Mouse (Mus musculus): ENCODE results near the gene Slc35f2. TPM values are rescaled to one million over a fixed set of nuclear protein-coding genes. Genes with fewer than 3 reads are reported as not detected.
A peak's percentile ranks its signal among the peaks of the same experiment; 100 is the strongest.

Slc35f2 gene
- total RNA-seq, 2 experiments from 2014 or later: 2.8 to 3.1 TPM

DNA sequence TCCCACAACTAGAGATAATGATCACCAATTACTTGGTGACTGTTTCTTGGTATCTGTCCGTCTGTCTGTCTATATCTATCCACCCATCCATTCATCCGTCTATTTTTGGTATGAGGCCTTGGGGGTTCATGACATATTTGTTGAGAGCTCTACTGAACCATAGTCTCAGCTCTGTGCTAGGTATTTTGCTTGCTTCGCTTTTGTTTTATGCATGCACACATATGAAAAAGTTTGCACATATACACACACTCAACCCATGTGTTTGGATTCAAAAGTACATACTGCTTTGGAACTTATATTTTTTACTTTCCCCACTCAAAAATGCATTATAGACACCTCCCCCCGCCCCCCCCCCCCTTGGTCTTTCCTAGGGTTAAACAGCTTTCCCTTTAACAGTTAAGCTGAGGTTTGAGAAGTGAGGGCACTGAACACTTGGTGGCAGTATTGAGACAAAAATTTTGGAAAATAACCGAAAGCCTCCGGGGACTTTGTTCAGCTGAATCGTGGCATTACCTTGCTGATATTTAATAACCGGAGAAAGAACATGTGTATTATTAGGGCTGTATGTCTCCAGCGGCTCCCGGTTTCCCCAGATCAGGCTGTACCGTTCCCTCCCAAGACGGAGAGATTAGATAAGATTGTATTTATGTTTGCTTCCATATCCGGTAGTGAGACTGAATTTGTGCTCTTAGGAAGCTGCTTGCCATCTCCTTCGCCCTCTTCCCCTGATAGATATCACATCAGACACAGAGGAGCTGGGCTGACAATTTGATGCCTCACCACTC lies 57.9 kb downstream of the Slc35f2 start:
- DNase-seq (ENCODE audit: extremely low spot score in 1 of 2, low spot score in 2 of 2): peak; percentile 32 to 60
- H3K27ac ChIP-seq: peak overlapping the region; percentile 74
- intact Hi-C loops (cut with DNase I): loop anchor here (2.0 to 10.0 kb wide), 3 partner anchors 43 to 286 kb away; no protein-coding TSS in a partner anchor
- peak overlapping the region; percentile 51 for H3K4me3 ChIP-seq
- TF ChIP-seq CTCF (IDR thresholded peaks at IDR 0.05): peak; percentile 54

DNA sequence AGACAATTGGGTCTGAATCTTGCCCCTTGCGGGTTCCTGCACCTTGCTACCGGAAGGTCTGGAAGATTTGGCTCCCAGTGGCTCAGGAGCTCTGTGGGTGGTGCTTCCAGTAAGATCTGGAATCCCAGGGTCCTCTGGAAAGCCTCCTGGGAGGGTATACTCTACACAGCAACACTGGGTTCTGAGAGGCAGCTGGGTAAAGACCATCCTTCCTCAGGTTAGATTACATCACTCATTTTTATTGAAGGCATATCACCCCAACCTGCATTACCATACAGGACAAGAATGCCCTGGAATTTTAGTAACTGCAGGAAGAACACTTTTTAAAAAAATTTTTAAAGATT lies 58.5 kb downstream of the Slc35f2 start:
- H3K27ac ChIP-seq: peak overlapping the region; percentile 74
- no peak for TF ChIP-seq CTCF (IDR thresholded peaks at IDR 0.05)
- intact Hi-C loops (cut with DNase I): loop anchor here (2.0 to 10.0 kb wide), 3 partner anchors 42 to 285 kb away; no protein-coding TSS in a partner anchor
- DNase-seq (ENCODE audit: extremely low spot score in 1 of 2, low spot score in 2 of 2): peak in 1 of 2 experiments; percentile 32
- peak overlapping the region; percentile 51 for H3K4me3 ChIP-seq

DNA sequence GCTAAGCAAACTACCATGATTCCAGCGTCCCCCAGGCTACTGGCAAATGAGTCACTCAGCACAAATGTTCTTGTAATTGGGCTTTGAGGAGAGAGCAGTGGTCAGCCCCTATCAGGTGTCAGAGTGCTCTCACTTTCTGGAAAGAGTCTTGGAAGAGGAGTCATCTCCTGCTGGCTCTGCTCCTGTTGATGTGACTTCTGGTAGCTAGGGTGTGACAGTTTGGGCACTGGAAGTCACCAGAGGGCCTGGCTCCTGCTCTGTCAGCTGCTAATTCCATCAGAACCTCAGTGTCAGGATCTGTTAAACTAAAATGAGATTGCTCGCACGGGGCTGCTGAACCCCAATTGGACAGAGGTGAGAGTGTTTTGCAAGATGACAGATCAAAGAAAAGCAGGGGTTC lies 63.7 kb downstream of the Slc35f2 start:
- intact Hi-C loops (cut with DNase I): no loop called here
- Histone ChIP-seq H3K4me3 (no peak overlapping the region), H3K27ac (no peak overlapping the region)
- DNase-seq (ENCODE audit: extremely low spot score in 1 of 2, low spot score in 2 of 2): no peak
- no peak for TF ChIP-seq CTCF (IDR thresholded peaks at IDR 0.05)

DNA sequence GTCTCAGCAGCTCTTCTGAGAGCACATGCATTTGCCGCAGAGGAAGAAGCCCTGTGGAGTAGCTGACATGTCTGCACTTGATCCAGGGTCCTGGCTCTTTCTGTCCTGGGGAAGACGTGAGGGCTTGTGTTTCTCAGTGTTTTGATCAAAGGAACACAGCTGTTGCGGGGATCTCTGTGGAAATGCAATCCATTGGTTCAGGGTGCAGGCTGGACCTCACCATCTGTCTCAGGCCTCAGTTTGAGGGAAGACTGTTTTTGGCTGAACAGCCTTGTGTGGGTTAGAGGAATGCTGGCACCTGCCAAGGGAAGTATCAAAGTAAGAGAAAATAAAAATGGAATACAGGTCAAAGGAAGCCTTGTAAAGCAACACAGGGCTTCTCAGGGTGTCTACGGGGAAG lies 64.6 kb downstream of the Slc35f2 start:
- no peak overlapping the region for H3K27ac ChIP-seq
- no peak overlapping the region for H3K4me3 ChIP-seq
- no peak for TF ChIP-seq CTCF (IDR thresholded peaks at IDR 0.05)
- intact Hi-C loops (cut with DNase I): no loop called here
- no peak for DNase-seq (ENCODE audit: extremely low spot score in 1 of 2, low spot score in 2 of 2)

DNA sequence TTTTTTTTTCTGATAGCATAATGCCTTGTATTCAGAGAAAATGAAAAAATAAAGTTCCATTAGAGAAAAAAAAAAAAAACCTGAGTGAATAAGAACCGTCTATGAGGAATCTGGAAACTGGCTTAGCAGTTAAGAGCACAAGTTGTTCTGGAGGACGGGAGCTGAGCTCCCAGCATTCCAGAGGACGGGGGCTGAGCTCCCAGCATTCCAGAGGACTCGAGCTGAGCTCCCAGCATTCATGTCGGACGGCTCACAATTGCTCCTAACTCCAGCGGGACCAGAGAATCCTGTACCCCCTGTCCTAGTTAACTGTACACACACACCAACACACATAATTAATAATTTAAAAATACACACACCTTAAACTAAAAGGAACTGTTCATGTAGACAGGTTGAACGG lies 67.5 kb downstream of the Slc35f2 start:
- intact Hi-C loops (cut with DNase I): no loop called here
- TF ChIP-seq CTCF (IDR thresholded peaks at IDR 0.05): no peak

DNA sequence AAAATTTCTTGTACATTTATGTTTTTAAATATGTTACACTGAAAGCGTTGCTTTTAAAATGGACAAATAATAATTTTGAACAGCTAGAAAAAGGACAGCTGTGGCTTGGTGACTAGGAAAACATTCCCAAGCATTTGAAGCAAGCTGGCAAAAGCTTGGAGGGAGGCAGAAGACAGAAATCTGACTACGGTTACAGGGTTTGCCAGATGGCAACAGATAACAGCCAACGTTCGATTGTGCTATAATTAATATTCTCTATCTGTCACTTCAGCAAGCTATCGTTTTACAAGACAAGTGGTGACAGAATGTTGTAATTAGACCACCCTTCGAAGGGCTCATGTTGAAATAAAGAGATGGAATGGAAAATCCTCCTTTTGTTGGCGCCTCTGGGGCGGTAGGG lies 77.2 kb downstream of the Slc35f2 start:
- Histone ChIP-seq H3K4me3 (no peak overlapping the region), H3K27ac (no peak overlapping the region)
- no peak for TF ChIP-seq CTCF (IDR thresholded peaks at IDR 0.05)
- intact Hi-C loops (cut with DNase I): no loop called here
- DNase-seq (ENCODE audit: extremely low spot score in 1 of 2, low spot score in 2 of 2): no peak

More for the DNA sequence above, 67.5 kb downstream of the Slc35f2 start:
- DNase-seq (ENCODE audit: extremely low spot score in 1 of 2, low spot score in 2 of 2): no peak
- H3K4me3 ChIP-seq: no peak overlapping the region
- no peak overlapping the region for H3K27ac ChIP-seq

DNA sequence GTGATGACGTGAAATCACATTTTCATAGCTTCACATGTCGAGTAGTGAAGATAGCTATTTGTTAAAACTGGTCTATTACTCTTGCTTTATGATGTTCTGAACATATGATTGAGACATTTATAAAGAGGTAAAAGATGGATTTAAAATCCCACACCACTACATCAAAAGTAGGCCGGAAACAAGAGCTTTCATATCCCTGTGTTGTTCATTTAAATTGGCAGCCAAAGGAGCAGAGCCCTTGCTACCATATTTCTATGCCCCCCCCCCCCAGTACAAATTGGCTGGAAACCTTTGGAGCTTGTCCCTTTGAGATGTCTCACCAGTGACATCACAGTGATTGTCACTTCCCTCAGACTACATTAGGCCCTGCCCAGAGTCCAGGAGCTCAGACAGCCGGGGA lies 78.5 kb downstream of the Slc35f2 start, which contains the start of gene Sln:
Sln (plus strand) TSS at position 301 of the 400 bp plus-strand sequence.
- no peak within 1 kb of the TSS for H3K27ac ChIP-seq
- no peak for TF ChIP-seq CTCF (IDR thresholded peaks at IDR 0.05)
- DNase-seq (ENCODE audit: extremely low spot score in 1 of 2, low spot score in 2 of 2): no peak
- no peak within 1 kb of the TSS for H3K4me3 ChIP-seq
- intact Hi-C loops (cut with DNase I): no loop called here

DNA sequence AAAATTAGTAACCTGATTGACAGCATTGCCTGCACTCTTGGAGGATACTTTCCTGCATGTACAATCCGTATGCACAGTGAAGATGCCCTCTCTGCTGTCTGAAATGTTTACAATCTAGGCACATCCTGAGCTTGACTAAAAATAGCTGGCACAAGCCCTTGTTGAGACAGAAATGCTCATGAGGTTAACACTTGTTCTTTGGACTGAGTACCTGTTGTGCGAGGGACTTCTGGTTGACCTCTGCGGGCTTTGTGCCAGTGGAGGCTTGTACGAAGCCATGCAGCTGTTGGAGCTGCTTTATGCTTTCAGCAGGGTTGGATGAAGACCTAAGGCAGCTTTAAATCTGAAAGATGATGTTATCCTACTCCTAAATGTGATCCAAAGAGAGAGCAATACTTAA lies 80.8 kb downstream of the Slc35f2 start:
- intact Hi-C loops (cut with DNase I): no loop called here
- DNase-seq (ENCODE audit: extremely low spot score in 1 of 2, low spot score in 2 of 2): no peak
- no peak for TF ChIP-seq CTCF (IDR thresholded peaks at IDR 0.05)
- H3K4me3 ChIP-seq: no peak overlapping the region
- no peak overlapping the region for H3K27ac ChIP-seq

DNA sequence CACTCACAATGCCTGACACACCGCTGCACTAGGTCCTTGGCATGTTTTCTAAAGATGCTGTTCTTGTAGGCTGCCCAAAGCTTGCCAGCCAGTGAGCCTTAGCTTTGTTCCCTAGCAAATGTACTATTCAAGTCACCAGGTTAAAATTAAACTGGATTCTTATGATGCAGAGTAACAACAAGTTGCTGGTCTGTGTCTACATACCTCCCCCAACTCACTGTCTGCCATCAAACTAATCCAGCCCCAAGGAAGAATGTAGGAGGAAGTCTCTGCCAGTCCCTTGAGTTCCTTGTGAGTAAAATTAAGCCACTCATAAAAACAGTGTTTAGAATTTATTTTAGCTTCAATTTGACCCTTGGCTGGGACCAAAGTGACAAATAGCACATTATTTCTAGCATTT lies 82.3 kb downstream of the Slc35f2 start:
- no peak overlapping the region for H3K4me3 ChIP-seq
- no peak for DNase-seq (ENCODE audit: extremely low spot score in 1 of 2, low spot score in 2 of 2)
- TF ChIP-seq CTCF (IDR thresholded peaks at IDR 0.05): no peak
- intact Hi-C loops (cut with DNase I): loop anchor here (2.0 kb wide), 1 partner anchor 57 kb away; no protein-coding TSS in a partner anchor
- H3K27ac ChIP-seq: peak overlapping the region; percentile 85

DNA sequence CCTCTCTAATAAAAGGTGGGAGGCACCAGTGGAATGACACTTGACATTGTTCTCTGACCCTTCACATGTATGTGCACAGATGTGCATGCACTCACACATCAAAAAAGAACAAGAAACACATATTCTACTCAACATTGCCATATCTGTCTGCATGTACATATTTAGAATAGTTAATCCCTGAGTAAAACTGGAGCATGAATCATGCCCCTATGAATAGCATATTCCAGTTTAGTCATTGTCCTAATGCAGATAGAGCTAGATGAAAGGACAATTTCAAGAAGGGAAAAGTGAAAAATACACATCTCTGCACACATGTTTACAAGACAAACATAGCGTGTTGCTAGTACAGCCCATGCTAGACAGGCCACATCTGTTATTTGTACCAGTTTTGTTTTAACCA lies 83.2 kb downstream of the Slc35f2 start:
- TF ChIP-seq CTCF (IDR thresholded peaks at IDR 0.05): no peak
- Histone ChIP-seq H3K27ac (peak overlapping the region; percentile 85), H3K4me3 (no peak overlapping the region)
- DNase-seq (ENCODE audit: extremely low spot score in 1 of 2, low spot score in 2 of 2): no peak
- intact Hi-C loops (cut with DNase I): loop anchor here (2.0 kb wide), 1 partner anchor 56 kb away; no protein-coding TSS in a partner anchor

DNA sequence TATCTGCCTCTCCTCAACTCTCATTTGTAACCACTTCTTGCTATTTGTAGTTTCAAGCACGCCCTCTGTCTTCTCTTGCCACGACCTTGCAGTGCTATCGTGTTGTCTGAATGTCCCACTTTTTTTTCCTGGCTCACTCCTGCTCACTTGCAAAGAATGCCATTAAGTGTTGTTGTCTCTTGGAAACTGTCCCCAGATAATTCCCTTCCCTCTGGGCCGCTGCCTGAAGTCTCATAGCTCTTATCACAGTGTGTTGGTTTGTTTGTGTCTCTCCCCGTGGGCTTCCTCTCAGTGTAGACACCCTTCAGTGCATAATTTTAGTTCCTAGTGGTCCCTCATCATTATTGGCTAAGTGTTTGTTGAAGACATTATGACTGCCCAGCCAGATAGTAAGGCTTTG lies 86.5 kb downstream of the Slc35f2 start:
- Histone ChIP-seq H3K27ac (no peak overlapping the region), H3K4me3 (no peak overlapping the region)
- TF ChIP-seq CTCF (IDR thresholded peaks at IDR 0.05): no peak
- intact Hi-C loops (cut with DNase I): no loop called here
- no peak for DNase-seq (ENCODE audit: extremely low spot score in 1 of 2, low spot score in 2 of 2)

Other genes with a start within 250 kb of the Slc35f2 start
- 10 to 100 TPM; 16.8 to 20.2 TPM for gene Atm, start 234.8 kb upstream of the Slc35f2 start, total RNA-seq (2021)
- 10 to 100 TPM; 17.8 to 20.0 TPM for gene Npat, start 234.5 kb upstream of the Slc35f2 start, total RNA-seq (2021)
- gene Acat1, start 161.2 kb upstream of the Slc35f2 start, total RNA-seq (2021): 10 to 100 TPM; 59.6 to 60.6 TPM
- gene Cul5, start 101.5 kb upstream of the Slc35f2 start, total RNA-seq (2021): 10 to 100 TPM; 53.3 to 54.2 TPM
- 1 to 10 TPM; 1.8 TPM for gene Rab39, start 65.3 kb upstream of the Slc35f2 start, total RNA-seq (2021)
- not detected for gene Sln, start 78.6 kb downstream of the Slc35f2 start, total RNA-seq (2021)
- gene Elmod1, start 203.8 kb downstream of the Slc35f2 start, total RNA-seq (2021): 100 to 1,000 TPM; 173 to 176 TPM

All from left cerebral cortex, adult 2 months (tissue).